Mouse (Mus musculus) neural tube, embryonic 15.5 days (tissue): ENCODE data around the gene Gsdmc4. TPM values are rescaled to one million over a fixed set of nuclear protein-coding genes. Genes with fewer than 3 reads are reported as not detected.
"Not testable (repeated sequence)": the region's sequence is repeated elsewhere in the genome, so short reads cannot be mapped to it uniquely, and the experiment has no call there.

Source experiments
- ATAC-seq: fragments of 200-750 bp; cut with Nextera tagmentation; 2 replicates; pipeline ENCODE4 v1.8.0; 2017; ENCODE audit warnings: mild to moderate bottlenecking, moderate TSS enrichment, moderate library complexity; ENCODE audit not compliant: low FRiP score
- H3K27ac ChIP-seq: fragments of 300-500 bp; sonication (generic); replicated peaks from 2 replicates; pipeline ENCODE4 v1.5.1; 2015; ENCODE audit warnings: mild to moderate bottlenecking, inconsistent platforms
- H3K27me3 ChIP-seq: fragments of 300-500 bp; sonication (generic); replicated peaks from 2 replicates; pipeline ENCODE4 v1.6.1; 2015; ENCODE audit warnings: inconsistent platforms
- H3K36me3 ChIP-seq: fragments of 300-500 bp; sonication (generic); 2 replicates; pipeline ENCODE4 v1.6.1; 2015; ENCODE audit warnings: inconsistent platforms
- H3K4me1 ChIP-seq: fragments of 300-500 bp; sonication (generic); 2 replicates; pipeline ENCODE4 v1.6.1; 2015; ENCODE audit warnings: inconsistent platforms
- H3K4me2 ChIP-seq: fragments of 300-500 bp; sonication (generic); 2 replicates; pipeline ENCODE4 v1.6.1; 2015; ENCODE audit warnings: inconsistent platforms, mild to moderate bottlenecking, moderate library complexity
- H3K4me3 ChIP-seq: fragments of 300-500 bp; sonication (generic); replicated peaks from 2 replicates; pipeline ENCODE4 v1.5.1; 2015; ENCODE audit warnings: mild to moderate bottlenecking, inconsistent platforms
- H3K9ac ChIP-seq: fragments of 300-500 bp; sonication (generic); replicated peaks from 2 replicates; pipeline ENCODE4 v1.6.1; 2015; ENCODE audit warnings: mild to moderate bottlenecking, inconsistent platforms
- H3K9me3 ChIP-seq: fragments of 300-500 bp; sonication (generic); replicated peaks from 2 replicates; pipeline ENCODE4 v1.6.1; 2016; ENCODE audit warnings: inconsistent platforms
- WGBS: fragments of 180-500 bp; shearing (Covaris S2); methylation state at CpG from one replicate; pipeline ENCODE4 v1.1.7; 2015; ENCODE audit warnings: mixed read lengths; 5-methylcytosine and 5-hydroxymethylcytosine counted together
- polyA plus RNA-seq: library from polyadenylated mRNA; unstranded; fragments of >200 nt; fragmentation: Nextera tagmentation; extraction: Ambion mirVana; gene quantifications from 2 replicates; pipeline ENCODE4 v1.2.1, GENCODE M21; 2015

Gene Gsdmc4
- polyA plus RNA-seq = not detected in 2 replicates

DNA sequence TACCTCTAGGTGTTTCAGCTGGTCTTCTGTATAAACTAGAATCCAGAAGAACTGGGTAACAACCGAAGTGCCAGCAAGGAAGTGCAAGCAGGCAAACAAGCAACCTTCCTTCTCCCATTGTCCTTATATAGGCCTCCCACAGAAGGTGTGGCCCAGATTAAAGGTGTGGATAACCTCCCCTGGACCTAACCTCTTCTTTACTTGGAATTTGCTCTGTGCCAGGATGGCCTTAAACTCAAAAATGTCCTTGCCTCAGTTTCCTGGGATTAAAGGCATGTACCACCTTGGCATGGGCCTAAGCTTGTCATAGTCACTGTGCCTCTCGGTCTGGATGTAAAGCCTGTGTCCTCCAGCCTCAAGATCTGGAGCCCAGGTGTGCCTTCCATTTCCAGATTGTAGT lies at the start of gene Gsdmc4:
Gene Gsdmc4 (minus strand): TSS at position 101 of the 400 bp plus-strand sequence.
- not testable (repeated sequence) for H3K4me1 ChIP-seq, ATAC-seq, H3K36me3 ChIP-seq, H3K4me3 ChIP-seq, H3K27ac ChIP-seq, H3K4me2 ChIP-seq, H3K9me3 ChIP-seq, H3K9ac ChIP-seq, H3K27me3 ChIP-seq
- 87% methylated on average over 2 of the region's 2 CpGs for WGBS

- H3K27me3 ChIP-seq = no peaks in the 10 kb centered on the region
- WGBS = 92% methylated on average over 2 of the region's 2 CpGs
- H3K9ac ChIP-seq = no peak overlapping the region
- no peaks in the 10 kb centered on the region for H3K4me1 ChIP-seq
- no peak overlapping the region for H3K4me3 ChIP-seq
- no peaks in the 10 kb centered on the region for H3K9me3 ChIP-seq
- H3K27ac ChIP-seq = no peak overlapping the region
- no peak for ATAC-seq
- no peaks in the 10 kb centered on the region for H3K36me3 ChIP-seq
- no peak overlapping the region for H3K4me2 ChIP-seq
Observed at GRCm38 (mm10) chr15:63960542-63960941, 48.4 kb upstream of the Gsdmc4 start.

GRCm38 (mm10) chr15:63957553-63957952 lies 45.5 kb upstream of the Gsdmc4 start:
- no peak overlapping the region for H3K4me2 ChIP-seq
- no peaks in the 10 kb centered on the region for H3K36me3 ChIP-seq
- no peaks in the 10 kb centered on the region for H3K27me3 ChIP-seq
- no peaks in the 10 kb centered on the region for H3K4me1 ChIP-seq
- no peak for ATAC-seq
- no peak overlapping the region for H3K27ac ChIP-seq
- H3K4me3 ChIP-seq = no peak overlapping the region
- no peaks in the 10 kb centered on the region for H3K9me3 ChIP-seq
- no peak overlapping the region for H3K9ac ChIP-seq

DNA sequence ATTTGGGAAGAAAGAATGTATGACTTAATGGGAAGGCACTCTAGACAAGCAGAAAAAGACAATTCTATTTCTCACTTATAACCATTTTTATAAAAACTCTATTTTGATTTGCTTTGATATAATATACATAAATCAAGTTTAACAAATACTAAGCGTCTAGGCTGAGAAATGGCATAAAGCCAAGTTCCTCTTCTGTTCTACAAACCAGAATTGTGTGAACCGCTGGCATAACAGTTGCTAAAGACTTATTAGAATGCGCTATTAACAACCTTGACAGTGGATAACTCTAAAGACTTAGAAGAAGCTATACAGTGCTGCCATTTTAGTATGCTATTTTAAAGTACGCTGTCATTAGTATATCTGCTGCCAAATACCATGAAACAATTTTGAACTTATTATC lies 41.2 kb upstream of the Gsdmc4 start:
- H3K9ac ChIP-seq = no peak overlapping the region
- H3K36me3 ChIP-seq = no peaks in the 10 kb centered on the region; the same call in 1 of the 2 replicates
- no peak overlapping the region for H3K27ac ChIP-seq
- no peaks in the 10 kb centered on the region for H3K4me1 ChIP-seq
- no peak overlapping the region for H3K4me2 ChIP-seq
- H3K9me3 ChIP-seq = no peaks in the 10 kb centered on the region
- H3K27me3 ChIP-seq = no peaks in the 10 kb centered on the region
- no peak for ATAC-seq
- 66% methylated on average over 4 of the region's 4 CpGs for WGBS
- no peak overlapping the region for H3K4me3 ChIP-seq

DNA sequence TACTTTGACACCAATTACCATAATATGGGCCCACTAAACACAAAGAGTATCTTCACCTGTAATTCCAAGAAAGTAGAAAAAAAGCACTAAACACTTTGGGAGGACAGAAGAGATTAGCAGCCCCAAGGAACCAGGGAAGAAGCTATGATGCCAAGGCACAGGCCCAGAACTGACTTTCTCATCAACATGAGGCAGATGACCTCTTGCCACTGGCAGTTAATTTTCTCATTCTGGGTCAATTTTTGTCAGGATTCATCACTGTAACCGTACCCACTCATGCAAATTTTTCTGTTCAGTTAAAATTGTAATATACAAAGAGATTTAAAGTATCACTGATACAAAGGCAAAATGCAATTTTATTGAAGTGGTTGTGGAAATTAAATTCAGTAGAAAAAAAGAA lies 29.1 kb upstream of the Gsdmc4 start:
- no peak overlapping the region for H3K9ac ChIP-seq
- no peaks in the 10 kb centered on the region for H3K9me3 ChIP-seq
- peaks cover 16% of the 10 kb centered on the region for H3K36me3 ChIP-seq
- no peaks in the 10 kb centered on the region for H3K4me1 ChIP-seq
- H3K27me3 ChIP-seq = no peaks in the 10 kb centered on the region
- ATAC-seq = no peak
- no peak overlapping the region for H3K4me3 ChIP-seq
- WGBS = 89% methylated on average over 1 of the region's 1 CpGs
- H3K27ac ChIP-seq = no peak overlapping the region
- H3K4me2 ChIP-seq = no peak overlapping the region

DNA sequence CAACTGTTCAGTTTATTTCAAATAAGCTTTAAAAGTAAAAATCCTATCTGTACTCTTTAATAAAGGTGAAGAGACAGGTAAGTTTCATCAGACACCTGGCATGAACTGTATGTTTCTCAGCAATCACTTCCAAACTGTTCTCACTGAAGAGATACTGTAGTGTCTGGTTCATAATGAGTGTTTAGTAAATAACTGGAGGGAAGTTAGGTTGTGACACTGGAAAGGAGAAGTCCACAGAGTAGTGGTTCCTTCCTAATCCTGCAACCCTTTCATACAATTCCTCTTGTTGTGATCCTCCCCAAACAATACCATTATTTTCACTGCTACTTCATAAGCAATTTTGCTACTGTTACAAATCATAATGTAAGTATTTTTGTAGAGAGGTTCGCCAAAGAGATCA lies 20.6 kb upstream of the Gsdmc4 start:
- Histone ChIP-seq H3K9me3 (no peaks in the 10 kb centered on the region), H3K4me3 (no peak overlapping the region), H3K36me3 (peaks cover 44% of the 10 kb centered on the region), H3K4me1 (no peaks in the 10 kb centered on the region), H3K27ac (no peak overlapping the region), H3K4me2 (no peak overlapping the region), H3K9ac (no peak overlapping the region), H3K27me3 (no peaks in the 10 kb centered on the region)
- WGBS = 95% methylated on average over 1 of the region's 1 CpGs
- ATAC-seq = no peak

DNA sequence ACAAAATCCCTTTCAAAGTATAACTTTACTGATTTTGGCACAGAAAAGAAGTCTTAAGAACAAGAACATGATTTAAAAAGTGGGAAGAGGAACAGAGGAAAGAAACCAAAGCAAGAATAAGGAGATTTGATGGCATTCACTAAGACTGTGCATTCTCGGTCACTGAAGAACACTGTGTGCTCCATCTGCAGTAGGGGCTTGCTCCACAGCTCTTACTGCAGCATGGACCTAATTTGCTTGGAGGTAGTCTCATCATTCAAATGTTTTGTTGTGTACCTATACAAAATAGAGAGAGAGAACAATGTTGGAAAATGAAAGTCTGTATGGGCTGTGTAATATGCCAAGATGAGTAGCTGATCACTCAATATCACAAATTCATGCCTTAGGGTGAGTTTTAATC lies 19.3 kb upstream of the Gsdmc4 start:
- Histone ChIP-seq H3K9ac (no peak overlapping the region), H3K4me1 (no peaks in the 10 kb centered on the region), H3K36me3 (peaks cover 41% of the 10 kb centered on the region), H3K27ac (no peak overlapping the region), H3K4me3 (no peak overlapping the region), H3K4me2 (no peak overlapping the region), H3K27me3 (no peaks in the 10 kb centered on the region), H3K9me3 (no peaks in the 10 kb centered on the region)
- 100% methylated on average over 1 of the region's 1 CpGs for WGBS
- ATAC-seq = no peak

- peaks cover 37% of the 10 kb centered on the region for H3K36me3 ChIP-seq
- H3K27ac ChIP-seq = no peak overlapping the region
- H3K9ac ChIP-seq = no peak overlapping the region
- no peaks in the 10 kb centered on the region for H3K4me1 ChIP-seq
- no peak overlapping the region for H3K4me3 ChIP-seq
- H3K4me2 ChIP-seq = no peak overlapping the region
- WGBS = 94% methylated on average over 18 of the region's 18 CpGs
- no peaks in the 10 kb centered on the region for H3K27me3 ChIP-seq
- no peak for ATAC-seq
- no peaks in the 10 kb centered on the region for H3K9me3 ChIP-seq
Observed at GRCm38 (mm10) chr15:63930107-63931041, 18.3 kb upstream of the Gsdmc4 start.

DNA sequence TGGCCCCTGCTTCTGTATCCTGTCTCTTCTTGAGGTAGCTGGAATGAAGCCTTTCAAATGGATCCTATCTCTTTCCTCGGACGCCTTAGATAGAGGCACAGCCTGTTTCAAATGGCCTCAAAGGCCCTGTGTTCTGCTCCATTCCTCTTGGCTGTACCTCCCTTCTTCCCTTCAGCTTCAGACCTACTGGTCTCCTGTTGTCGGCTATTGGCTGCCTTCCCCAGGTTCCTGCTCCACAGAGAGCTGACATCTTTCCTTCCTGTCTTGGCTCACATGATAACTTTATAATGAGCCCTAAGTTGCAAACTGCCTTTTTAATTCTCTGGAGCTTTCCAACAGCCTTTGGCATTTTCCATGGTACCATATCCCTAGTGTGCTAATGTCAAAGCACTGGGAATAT lies 14.1 kb upstream of the Gsdmc4 start:
- Histone ChIP-seq H3K27me3 (no peaks in the 10 kb centered on the region), H3K9me3 (no peaks in the 10 kb centered on the region), H3K4me1 (no peaks in the 10 kb centered on the region), H3K36me3 (peaks cover 21% of the 10 kb centered on the region), H3K27ac (no peak overlapping the region), H3K9ac (no peak overlapping the region), H3K4me2 (no peak overlapping the region), H3K4me3 (no peak overlapping the region)
- ATAC-seq = no peak
- 91% methylated on average over 3 of the region's 3 CpGs for WGBS

DNA sequence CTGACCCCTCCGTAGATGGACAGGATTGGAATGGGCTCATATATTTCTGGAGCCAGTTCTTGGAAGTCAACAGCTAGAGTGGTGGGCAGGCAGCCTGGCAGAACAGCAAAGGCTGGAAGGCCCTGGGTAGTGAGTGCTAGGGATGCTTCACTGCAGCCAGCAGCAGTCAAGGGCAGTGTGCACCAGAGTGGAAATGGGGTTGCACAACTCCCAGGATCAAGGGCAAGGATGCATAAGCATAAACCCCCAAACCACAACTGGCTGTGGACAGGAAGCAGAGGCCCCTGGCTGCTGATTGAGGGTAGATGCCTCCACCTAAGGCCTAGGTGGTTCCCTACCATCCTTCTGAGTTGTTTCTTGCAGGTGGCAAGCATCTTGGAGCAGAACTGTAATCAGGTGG lies 12.4 kb upstream of the Gsdmc4 start:
- ATAC-seq = no peak
- Histone ChIP-seq H3K36me3 (peaks cover 10% of the 10 kb centered on the region), H3K4me2 (no peak overlapping the region), H3K4me3 (no peak overlapping the region), H3K27me3 (no peaks in the 10 kb centered on the region), H3K9me3 (no peaks in the 10 kb centered on the region), H3K27ac (no peak overlapping the region), H3K9ac (no peak overlapping the region), H3K4me1 (no peaks in the 10 kb centered on the region)
- WGBS = 93% methylated on average over 1 of the region's 1 CpGs

- H3K27me3 ChIP-seq, ATAC-seq, H3K9ac ChIP-seq, H3K9me3 ChIP-seq, H3K4me2 ChIP-seq, H3K27ac ChIP-seq, H3K4me3 ChIP-seq, H3K4me1 ChIP-seq, H3K36me3 ChIP-seq: not testable (repeated sequence)
- WGBS = 28% methylated on average over 3 of the region's 5 CpGs
Observed at GRCm38 (mm10) chr15:63921618-63922017, 9.5 kb upstream of the Gsdmc4 start.

DNA sequence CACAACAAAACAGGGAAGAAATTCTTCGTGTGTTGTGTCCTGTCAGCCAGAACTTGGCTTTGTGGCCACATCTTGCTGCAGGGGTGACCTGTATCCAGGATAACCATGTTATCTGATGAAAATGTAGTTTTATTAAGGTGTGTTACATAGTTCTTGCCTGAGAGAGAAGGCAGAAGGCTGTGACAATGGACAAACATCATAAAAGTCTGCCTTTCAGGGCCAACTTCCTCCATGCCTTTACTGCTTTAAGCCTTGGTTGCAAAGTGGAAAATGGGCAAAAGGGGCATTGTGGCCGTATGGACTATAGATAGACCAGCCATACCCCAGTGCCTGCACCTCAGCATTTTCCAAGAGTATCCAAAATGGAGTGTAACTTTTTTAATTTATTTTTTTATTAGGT lies 7.6 kb upstream of the Gsdmc4 start:
- not testable (repeated sequence) for H3K9me3 ChIP-seq, H3K27ac ChIP-seq, H3K4me3 ChIP-seq, H3K4me2 ChIP-seq, ATAC-seq, H3K27me3 ChIP-seq, H3K4me1 ChIP-seq, H3K9ac ChIP-seq, H3K36me3 ChIP-seq
- 82% methylated on average over 2 of the region's 2 CpGs for WGBS
